Mouse (Mus musculus): ENCODE measurements at regions not wholly inside any gene's neighbourhood (a gene's known extent, or its start where the extent isn't known, plus 50 kb on each side); places are given as distances from the start of the nearest gene placed in this dataset.

DNA sequence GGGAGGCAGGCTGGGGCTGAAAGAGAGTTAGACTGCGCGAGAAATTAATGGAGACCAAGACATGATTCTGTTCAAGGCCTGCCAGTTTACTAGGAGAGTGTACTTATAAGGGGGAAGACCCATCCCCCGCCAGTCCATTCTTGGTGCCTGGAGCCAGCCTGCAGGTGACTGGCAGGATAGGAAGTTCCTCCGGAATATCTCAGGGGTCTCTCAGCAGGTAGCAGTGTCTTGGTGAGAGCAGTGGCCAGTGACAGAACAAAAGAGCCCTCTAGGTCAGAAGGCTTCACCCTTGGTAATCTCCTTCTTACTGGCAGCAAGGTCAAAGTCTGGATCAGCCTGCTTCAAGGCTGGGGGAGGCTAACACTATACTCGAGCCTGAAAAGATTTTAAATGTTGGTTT, 83.7 kb upstream of the Zfp804b start:
- no peak for ATAC-seq (ENCODE audit: low read depth)
- Histone ChIP-seq H3K9me3 (ENCODE audit: control insufficient read depth, low read length) (no peaks in the 10 kb centered on the region), H3K4me3 (ENCODE audit: low read length) (no peak overlapping the region), H3K9ac (ENCODE audit: low read length) (no peak overlapping the region), H3K36me3 (ENCODE audit: control insufficient read depth, insufficient read depth, low read length) (no peaks in the 10 kb centered on the region), H3K4me1 (replicated peaks; ENCODE audit: control insufficient read depth, insufficient read depth, low read length) (no peaks in the 10 kb centered on the region), H3K4me2 (ENCODE audit: low read depth, low read length) (no peak overlapping the region), H3K27me3 (ENCODE audit: control insufficient read depth, insufficient read depth, low read depth, low read length) (no peaks in the 10 kb centered on the region), H3K27ac (ENCODE audit: low read length) (no peak overlapping the region)
- WGBS: 54% methylated on average over 5 of the region's 5 CpGs

DNA sequence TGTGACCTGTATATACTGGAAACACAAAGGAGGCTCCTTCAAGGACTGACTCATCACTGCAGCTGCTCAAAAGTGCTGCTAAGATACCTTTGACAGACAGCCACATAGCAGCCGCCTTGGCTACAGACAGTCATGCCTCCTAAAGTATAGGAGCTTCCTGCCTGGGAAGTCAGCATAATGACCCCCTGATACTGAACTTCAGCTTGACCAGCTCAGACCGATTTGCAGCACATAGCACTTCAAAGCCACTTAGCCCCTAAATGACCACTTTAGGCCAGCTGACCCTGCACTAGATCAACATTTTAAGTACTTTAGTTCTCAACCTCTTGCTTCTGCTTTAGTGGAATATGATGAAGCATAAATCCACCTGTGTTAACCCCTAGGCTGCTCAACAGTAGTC, 91.9 kb upstream of the Zfp804b start:
- H3K27ac ChIP-seq (ENCODE audit: low read length): no peak overlapping the region
- no peak overlapping the region for H3K4me2 ChIP-seq (ENCODE audit: low read depth, low read length)
- WGBS: 27% methylated on average over 2 of the region's 2 CpGs
- H3K27me3 ChIP-seq (ENCODE audit: control insufficient read depth, insufficient read depth, low read depth, low read length): no peaks in the 10 kb centered on the region
- no peaks in the 10 kb centered on the region for H3K9me3 ChIP-seq (ENCODE audit: control insufficient read depth, low read length)
- peak; percentile 38 for ATAC-seq (ENCODE audit: low read depth)
- H3K9ac ChIP-seq (ENCODE audit: low read length): no peak overlapping the region
- no peaks in the 10 kb centered on the region for H3K4me1 ChIP-seq (replicated peaks; ENCODE audit: control insufficient read depth, insufficient read depth, low read length)
- no peak overlapping the region for H3K4me3 ChIP-seq (ENCODE audit: low read length)
- H3K36me3 ChIP-seq (ENCODE audit: control insufficient read depth, insufficient read depth, low read length): no peaks in the 10 kb centered on the region

DNA sequence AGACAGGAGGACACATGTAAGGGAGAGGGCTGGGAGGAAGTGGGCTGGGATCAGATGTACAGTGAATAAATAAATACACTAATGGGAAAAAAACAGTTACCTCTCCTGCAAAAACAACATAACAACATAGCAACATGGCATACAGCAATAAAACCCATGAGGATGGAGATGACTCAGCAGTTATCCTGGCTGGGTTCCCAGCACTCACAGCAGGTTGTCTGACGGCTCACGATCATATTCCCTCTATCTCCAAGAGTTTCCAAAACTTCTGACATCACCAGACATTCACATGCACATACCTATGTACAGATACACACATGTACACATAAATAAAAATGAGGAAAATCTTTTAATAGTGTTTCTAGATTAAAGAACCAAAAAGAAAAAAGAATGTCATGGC, 103.4 kb upstream of the Zfp804b start:
- no peak for ATAC-seq (ENCODE audit: low read depth)
- WGBS: 78% methylated on average over 2 of the region's 2 CpGs
- H3K9ac ChIP-seq (ENCODE audit: low read length): no peak overlapping the region
- H3K27me3 ChIP-seq (ENCODE audit: control insufficient read depth, insufficient read depth, low read depth, low read length): no peaks in the 10 kb centered on the region
- H3K27ac ChIP-seq (ENCODE audit: low read length): no peak overlapping the region
- H3K9me3 ChIP-seq (ENCODE audit: control insufficient read depth, low read length): no peaks in the 10 kb centered on the region
- no peaks in the 10 kb centered on the region for H3K36me3 ChIP-seq (ENCODE audit: control insufficient read depth, insufficient read depth, low read length)
- no peak overlapping the region for H3K4me2 ChIP-seq (ENCODE audit: low read depth, low read length)
- H3K4me1 ChIP-seq (replicated peaks; ENCODE audit: control insufficient read depth, insufficient read depth, low read length): no peaks in the 10 kb centered on the region
- no peak overlapping the region for H3K4me3 ChIP-seq (ENCODE audit: low read length)

DNA sequence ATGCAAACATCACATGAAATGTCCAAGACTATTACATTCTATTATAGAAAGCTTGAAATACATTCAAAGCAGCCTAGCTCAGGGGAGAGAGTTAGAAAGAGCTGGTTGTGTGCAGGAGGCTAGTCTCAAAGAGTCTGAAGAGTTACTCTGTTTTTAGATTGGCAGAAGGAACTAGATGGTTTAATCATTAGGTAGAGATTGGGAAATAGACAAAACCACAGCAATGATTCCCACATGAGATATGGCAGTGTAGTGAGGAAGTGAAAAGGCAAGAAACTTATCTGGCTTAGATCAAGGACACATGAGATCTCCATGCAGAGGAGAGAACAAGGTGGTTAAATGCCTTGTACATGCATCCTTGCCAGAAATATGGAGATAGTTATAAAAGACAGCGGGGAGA, 110.3 kb upstream of the Zfp804b start:
- 94% methylated on average over 1 of the region's 1 CpGs for WGBS
- Histone ChIP-seq H3K36me3 (ENCODE audit: control insufficient read depth, insufficient read depth, low read length) (no peaks in the 10 kb centered on the region), H3K9me3 (ENCODE audit: control insufficient read depth, low read length) (no peaks in the 10 kb centered on the region), H3K9ac (ENCODE audit: low read length) (no peak overlapping the region), H3K27me3 (ENCODE audit: control insufficient read depth, insufficient read depth, low read depth, low read length) (no peaks in the 10 kb centered on the region), H3K27ac (ENCODE audit: low read length) (no peak overlapping the region), H3K4me3 (ENCODE audit: low read length) (no peak overlapping the region), H3K4me2 (ENCODE audit: low read depth, low read length) (no peak overlapping the region), H3K4me1 (replicated peaks; ENCODE audit: control insufficient read depth, insufficient read depth, low read length) (no peaks in the 10 kb centered on the region)
- ATAC-seq (ENCODE audit: low read depth): no peak

DNA sequence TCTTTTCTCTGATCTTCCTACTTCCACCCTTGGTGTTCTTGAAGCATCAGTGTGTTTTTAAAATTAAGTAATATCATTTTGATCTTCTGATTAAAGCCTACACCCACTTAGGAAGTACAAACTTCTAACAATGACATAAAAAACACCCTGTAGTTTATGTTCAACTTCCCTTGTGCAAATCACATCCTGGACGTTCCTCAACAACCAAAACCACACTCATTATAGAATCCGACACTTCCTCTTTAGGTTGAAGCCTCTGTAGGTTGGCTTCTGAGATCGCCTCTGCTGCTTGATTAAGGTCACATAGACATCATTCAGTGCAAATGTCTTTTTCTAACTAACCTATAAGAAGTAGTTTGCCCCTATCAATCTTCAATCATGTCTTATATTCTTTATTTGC, 112.5 kb upstream of the Zfp804b start:
- 61% methylated on average over 3 of the region's 3 CpGs for WGBS

DNA sequence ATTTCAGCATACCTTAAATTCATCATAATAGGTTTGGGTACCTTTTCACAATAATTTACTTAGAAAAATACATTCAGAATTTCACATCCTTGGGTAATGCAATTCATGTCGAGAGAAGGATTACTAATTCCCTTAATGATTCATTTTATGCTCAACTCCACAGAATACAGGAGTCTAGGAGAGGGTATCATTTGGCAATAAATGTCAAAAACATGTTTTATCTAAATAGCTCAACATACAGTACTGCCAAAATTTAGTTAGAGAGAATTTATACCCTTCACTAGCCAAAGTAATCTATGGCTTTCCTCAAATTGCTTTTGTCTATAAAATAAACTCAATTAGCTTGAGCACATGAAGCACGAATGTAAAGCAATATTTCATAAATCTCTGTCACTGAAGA, 144.6 kb upstream of the Zfp804b start:
- H3K4me1 ChIP-seq (replicated peaks; ENCODE audit: control insufficient read depth, insufficient read depth, low read length): no peaks in the 10 kb centered on the region
- no peak for ATAC-seq (ENCODE audit: low read depth)
- no peak overlapping the region for H3K4me2 ChIP-seq (ENCODE audit: low read depth, low read length)
- H3K36me3 ChIP-seq (ENCODE audit: control insufficient read depth, insufficient read depth, low read length): no peaks in the 10 kb centered on the region
- H3K27me3 ChIP-seq (ENCODE audit: control insufficient read depth, insufficient read depth, low read depth, low read length): no peaks in the 10 kb centered on the region
- H3K4me3 ChIP-seq (ENCODE audit: low read length): no peak overlapping the region
- H3K27ac ChIP-seq (ENCODE audit: low read length): no peak overlapping the region
- no peak overlapping the region for H3K9ac ChIP-seq (ENCODE audit: low read length)
- H3K9me3 ChIP-seq (ENCODE audit: control insufficient read depth, low read length): no peaks in the 10 kb centered on the region
- WGBS: 59% methylated on average over 2 of the region's 2 CpGs

More for the DNA sequence above, 112.5 kb upstream of the Zfp804b start:
- Histone ChIP-seq H3K9ac (ENCODE audit: low read length) (no peak overlapping the region), H3K27me3 (ENCODE audit: control insufficient read depth, insufficient read depth, low read depth, low read length) (no peaks in the 10 kb centered on the region), H3K4me3 (ENCODE audit: low read length) (no peak overlapping the region), H3K9me3 (ENCODE audit: control insufficient read depth, low read length) (no peaks in the 10 kb centered on the region), H3K36me3 (ENCODE audit: control insufficient read depth, insufficient read depth, low read length) (no peaks in the 10 kb centered on the region), H3K4me2 (ENCODE audit: low read depth, low read length) (no peak overlapping the region), H3K4me1 (replicated peaks; ENCODE audit: control insufficient read depth, insufficient read depth, low read length) (no peaks in the 10 kb centered on the region), H3K27ac (ENCODE audit: low read length) (no peak overlapping the region)
- no peak for ATAC-seq (ENCODE audit: low read depth)

DNA sequence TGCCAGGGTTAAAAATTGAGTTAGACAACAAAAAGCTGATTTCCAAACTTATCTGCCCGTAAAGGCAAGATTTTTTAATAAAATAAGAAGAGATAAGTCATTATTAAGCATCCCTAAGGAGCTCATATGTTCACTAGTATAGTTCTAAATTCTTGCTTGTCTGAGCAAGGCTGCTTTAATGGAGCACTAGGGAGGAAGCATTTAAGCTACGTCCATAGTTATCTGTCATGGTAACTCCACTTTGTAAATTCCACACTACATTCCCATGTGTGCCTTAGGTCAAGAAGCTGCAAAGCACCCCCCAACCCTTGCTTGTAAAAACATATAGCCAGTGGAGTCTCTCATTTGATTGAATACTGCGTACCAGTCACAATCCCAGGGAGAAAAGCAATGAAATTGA, 145.0 kb upstream of the Zfp804b start:
- Histone ChIP-seq H3K27me3 (ENCODE audit: control insufficient read depth, insufficient read depth, low read depth, low read length) (no peaks in the 10 kb centered on the region), H3K4me3 (ENCODE audit: low read length) (no peak overlapping the region), H3K36me3 (ENCODE audit: control insufficient read depth, insufficient read depth, low read length) (no peaks in the 10 kb centered on the region), H3K27ac (ENCODE audit: low read length) (no peak overlapping the region), H3K9me3 (ENCODE audit: control insufficient read depth, low read length) (no peaks in the 10 kb centered on the region), H3K4me2 (ENCODE audit: low read depth, low read length) (no peak overlapping the region), H3K9ac (ENCODE audit: low read length) (no peak overlapping the region), H3K4me1 (replicated peaks; ENCODE audit: control insufficient read depth, insufficient read depth, low read length) (no peaks in the 10 kb centered on the region)
- ATAC-seq (ENCODE audit: low read depth): no peak
- WGBS: 68% methylated on average over 3 of the region's 3 CpGs

DNA sequence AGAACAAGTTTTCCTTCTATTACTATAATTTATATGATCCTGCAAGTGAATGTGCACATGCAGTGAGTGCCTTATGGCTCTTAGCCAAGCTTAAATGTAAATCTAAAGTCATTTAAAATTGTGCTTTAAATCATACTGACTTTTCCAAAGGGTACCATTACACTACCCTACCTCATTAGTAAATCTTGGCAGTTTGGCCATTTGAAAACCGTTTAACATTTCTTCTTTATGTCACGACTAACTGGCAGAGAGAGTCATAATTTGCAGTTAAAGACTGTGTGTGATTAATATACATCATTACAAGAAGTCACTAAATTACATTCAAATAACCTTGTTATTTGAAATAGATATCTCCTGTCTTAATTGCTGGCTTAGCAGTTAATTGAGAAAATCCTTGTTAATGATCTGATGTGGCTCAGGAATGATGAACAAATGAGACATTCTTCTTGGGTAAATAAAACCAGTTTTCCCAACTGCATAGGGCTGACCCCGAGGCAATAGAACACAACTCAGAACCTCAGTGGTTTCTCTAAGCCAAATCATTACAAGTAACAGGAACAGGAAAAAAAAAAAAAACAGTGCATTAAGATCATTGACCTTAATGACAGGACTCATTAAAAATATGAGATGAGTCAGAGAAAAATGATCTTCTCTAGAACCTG, 173.1 kb upstream of the Zfp804b start:
- Histone ChIP-seq H3K4me1 (replicated peaks; ENCODE audit: control insufficient read depth, insufficient read depth, low read length) (no peaks in the 10 kb centered on the region), H3K27ac (ENCODE audit: low read length) (no peak overlapping the region), H3K27me3 (ENCODE audit: control insufficient read depth, insufficient read depth, low read depth, low read length) (no peaks in the 10 kb centered on the region), H3K36me3 (ENCODE audit: control insufficient read depth, insufficient read depth, low read length) (no peaks in the 10 kb centered on the region), H3K9ac (ENCODE audit: low read length) (no peak overlapping the region), H3K4me3 (ENCODE audit: low read length) (no peak overlapping the region), H3K9me3 (ENCODE audit: control insufficient read depth, low read length) (no peaks in the 10 kb centered on the region), H3K4me2 (ENCODE audit: low read depth, low read length) (no peak overlapping the region)
- WGBS: 46% methylated on average over 3 of the region's 3 CpGs
- no peak for ATAC-seq (ENCODE audit: low read depth)

DNA sequence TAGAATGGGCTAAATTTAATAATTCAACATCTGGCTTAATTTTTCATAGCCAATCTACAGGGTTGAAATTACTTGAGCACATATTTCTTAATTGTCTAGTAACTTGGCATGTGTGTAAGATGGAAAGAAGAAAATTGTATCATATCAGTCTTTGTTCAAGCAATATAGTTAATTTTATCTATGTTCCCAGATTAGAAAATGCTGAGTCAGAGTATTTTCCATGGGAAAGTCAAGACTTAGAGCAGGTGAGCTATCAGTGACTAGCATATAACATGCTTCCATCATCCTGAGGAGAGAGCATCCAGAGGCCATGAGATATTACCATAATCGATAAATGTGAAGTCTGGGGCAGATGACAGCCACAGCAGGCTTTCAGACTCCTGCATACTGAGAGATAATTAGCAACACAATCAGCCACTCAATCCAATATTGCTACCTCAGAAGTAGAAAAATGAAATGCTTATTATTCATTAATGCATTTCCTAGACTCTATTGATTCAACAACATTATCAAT, 188.2 kb upstream of the Zfp804b start:
- H3K4me3 ChIP-seq (ENCODE audit: low read length): no peak overlapping the region
- no peaks in the 10 kb centered on the region for H3K36me3 ChIP-seq (ENCODE audit: control insufficient read depth, insufficient read depth, low read length)
- H3K27ac ChIP-seq (ENCODE audit: low read length): no peak overlapping the region
- no peak overlapping the region for H3K9ac ChIP-seq (ENCODE audit: low read length)
- H3K4me1 ChIP-seq (replicated peaks; ENCODE audit: control insufficient read depth, insufficient read depth, low read length): no peaks in the 10 kb centered on the region
- no peak for ATAC-seq (ENCODE audit: low read depth)
- H3K27me3 ChIP-seq (ENCODE audit: control insufficient read depth, insufficient read depth, low read depth, low read length): no peaks in the 10 kb centered on the region
- no peaks in the 10 kb centered on the region for H3K9me3 ChIP-seq (ENCODE audit: control insufficient read depth, low read length)
- 84% methylated on average over 1 of the region's 1 CpGs for WGBS
- no peak overlapping the region for H3K4me2 ChIP-seq (ENCODE audit: low read depth, low read length)

Data from lung, embryonic 16.5 days (tissue).